Mouse (Mus musculus): ENCODE measurements at regions not wholly inside any gene's neighbourhood (a gene's known extent, or its start where the extent isn't known, plus 50 kb on each side); places are given as distances from the start of the nearest gene placed in this dataset.
A peak's percentile ranks its signal among the peaks of the same experiment; 100 is the strongest.

DNA sequence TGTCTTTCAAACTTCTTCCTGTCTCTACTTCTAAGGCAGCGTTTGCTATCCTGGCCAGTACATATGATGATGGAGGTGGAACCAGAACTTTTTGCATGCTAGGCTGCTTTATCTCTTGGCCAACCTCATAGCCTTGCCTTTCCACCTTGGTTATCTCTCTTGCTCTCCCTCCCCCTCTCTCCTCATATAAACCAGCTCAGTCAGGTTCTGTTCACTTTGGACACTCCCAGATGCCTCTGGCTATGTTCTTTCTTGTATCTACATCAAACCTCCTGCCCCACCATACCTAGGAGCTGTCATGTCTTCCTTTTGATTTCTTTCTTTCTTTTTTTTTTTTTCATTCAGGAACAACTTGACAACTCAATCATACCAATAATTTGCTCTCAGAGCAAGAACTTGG is 98.0 kb upstream of the Plcb4 start:
- no peak overlapping the region for H3K9ac ChIP-seq (ENCODE audit: low read depth, low read length)
- WGBS = 50% methylated on average over 1 of the region's 1 CpGs
- DNase-seq = no peak
- H3K27ac ChIP-seq = peak overlapping the region; percentile 84
- H3K79me2 ChIP-seq (replicated peaks; ENCODE audit: control insufficient read depth, insufficient read depth, low read length) = no peaks in the 10 kb centered on the region
- no peak overlapping the region for H3K4me3 ChIP-seq
- TF ChIP-seq CTCF (IDR thresholded peaks at IDR 0.05) (no peak), POLR2A (IDR thresholded peaks at IDR 0.05; ENCODE audit: insufficient read depth, low read depth, low read length) (no peak), EP300 (IDR thresholded peaks at IDR 0.05; ENCODE audit: insufficient read depth, low read depth, low read length) (no peak)
- no peaks in the 10 kb centered on the region for H3K27me3 ChIP-seq (ENCODE audit: control insufficient read depth, insufficient read depth, low read length)
- peaks cover 18% of the 10 kb centered on the region for H3K4me1 ChIP-seq (ENCODE audit: control insufficient read depth, insufficient read depth, low read length)
- intact Hi-C loops (cut with DNase I) = loop anchor here (1.0 to 5.0 kb wide), 6 partner anchors 10 to 356 kb away; no protein-coding TSS in a partner anchor
- H3K36me3 ChIP-seq (ENCODE audit: control insufficient read depth, insufficient read depth, low read length) = peaks cover 10% of the 10 kb centered on the region

DNA sequence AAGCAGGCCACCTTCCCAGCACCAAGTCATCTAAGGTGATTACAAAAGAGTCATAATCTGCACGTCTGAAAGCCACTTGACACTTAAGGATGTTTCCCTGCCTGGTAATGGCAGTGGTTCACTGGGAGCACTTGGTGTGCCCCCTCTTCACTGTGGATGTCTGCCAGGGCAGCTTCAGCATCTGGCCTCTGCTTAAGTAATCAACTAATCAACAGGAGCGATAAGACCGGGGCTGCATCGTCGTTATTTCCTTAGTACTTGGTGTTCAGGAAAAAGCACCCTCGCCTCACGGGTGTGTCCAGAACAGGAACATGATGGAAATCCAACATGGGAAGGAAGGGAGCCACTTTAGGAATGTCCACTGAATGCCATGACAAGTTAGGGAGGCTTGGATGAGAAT is 97.1 kb upstream of the Plcb4 start:
- WGBS = 29% methylated on average over 7 of the region's 7 CpGs
- peaks cover 18% of the 10 kb centered on the region for H3K4me1 ChIP-seq (ENCODE audit: control insufficient read depth, insufficient read depth, low read length)
- TF ChIP-seq POLR2A (IDR thresholded peaks at IDR 0.05; ENCODE audit: insufficient read depth, low read depth, low read length) (peak; percentile 50; the same call in 1 of the 2 replicates), EP300 (IDR thresholded peaks at IDR 0.05; ENCODE audit: insufficient read depth, low read depth, low read length) (peak; percentile 100), CTCF (IDR thresholded peaks at IDR 0.05) (no peak)
- intact Hi-C loops (cut with DNase I) = loop anchor here (1.0 to 5.0 kb wide), 6 partner anchors 10 to 356 kb away; no protein-coding TSS in a partner anchor
- H3K9ac ChIP-seq (ENCODE audit: low read depth, low read length) = no peak overlapping the region
- no peaks in the 10 kb centered on the region for H3K79me2 ChIP-seq (replicated peaks; ENCODE audit: control insufficient read depth, insufficient read depth, low read length)
- H3K27ac ChIP-seq = peak overlapping the region; percentile 87
- peak; percentile 53 to 77 for DNase-seq
- H3K4me3 ChIP-seq = no peak overlapping the region
- H3K36me3 ChIP-seq (ENCODE audit: control insufficient read depth, insufficient read depth, low read length) = peaks cover 10% of the 10 kb centered on the region
- H3K27me3 ChIP-seq (ENCODE audit: control insufficient read depth, insufficient read depth, low read length) = no peaks in the 10 kb centered on the region

DNA sequence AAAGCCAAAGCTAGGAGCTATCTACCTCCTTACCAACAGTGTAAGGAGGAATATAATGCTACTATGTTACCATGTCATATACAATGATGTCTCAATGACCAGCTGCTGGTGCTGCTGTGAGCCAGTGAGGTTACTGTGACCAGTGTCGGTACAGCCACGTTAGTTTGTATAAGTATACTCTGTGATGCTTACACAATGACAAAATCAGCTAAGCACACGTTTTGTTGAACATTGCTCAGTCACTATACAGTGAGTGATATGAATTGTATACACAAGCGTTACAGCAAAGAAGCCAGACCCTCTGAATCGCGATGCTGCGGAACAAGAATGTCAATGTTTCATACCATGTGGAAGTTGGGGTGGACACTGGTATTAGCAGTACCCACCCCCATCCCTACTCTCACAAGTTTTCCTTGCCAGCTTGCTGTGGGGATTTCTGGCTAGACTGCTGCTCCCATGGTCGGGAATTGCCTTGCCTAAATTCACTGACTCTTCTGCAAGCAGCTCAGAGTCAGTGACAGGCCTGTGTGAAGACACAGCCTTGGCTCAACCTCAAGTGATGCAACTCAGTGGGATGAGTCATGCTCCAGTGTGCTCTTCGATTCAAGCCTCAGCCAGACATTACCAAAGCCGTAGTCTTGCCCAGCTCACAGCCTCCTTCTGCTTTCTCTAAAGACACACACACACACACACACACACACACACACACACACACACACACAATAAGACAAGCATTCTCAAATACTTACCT is 96.5 kb upstream of the Plcb4 start:
- TF ChIP-seq POLR2A (IDR thresholded peaks at IDR 0.05; ENCODE audit: insufficient read depth, low read depth, low read length) (no peak), CTCF (IDR thresholded peaks at IDR 0.05) (no peak), EP300 (IDR thresholded peaks at IDR 0.05; ENCODE audit: insufficient read depth, low read depth, low read length) (peak; percentile 80)
- no peak overlapping the region for H3K4me3 ChIP-seq
- peak; percentile 76 to 84 for DNase-seq
- no peak overlapping the region for H3K9ac ChIP-seq (ENCODE audit: low read depth, low read length)
- intact Hi-C loops (cut with DNase I) = loop anchor here (1.0 to 5.0 kb wide), 4 partner anchors 99 to 355 kb away; no protein-coding TSS in a partner anchor
- H3K4me1 ChIP-seq (ENCODE audit: control insufficient read depth, insufficient read depth, low read length) = peaks cover 18% of the 10 kb centered on the region
- H3K79me2 ChIP-seq (replicated peaks; ENCODE audit: control insufficient read depth, insufficient read depth, low read length) = no peaks in the 10 kb centered on the region
- H3K36me3 ChIP-seq (ENCODE audit: control insufficient read depth, insufficient read depth, low read length) = peaks cover 10% of the 10 kb centered on the region
- no peaks in the 10 kb centered on the region for H3K27me3 ChIP-seq (ENCODE audit: control insufficient read depth, insufficient read depth, low read length)
- whole genome bisulfite sequencing = 50% methylated on average over 10 of the region's 10 CpGs
- peak overlapping the region; percentile 87 for H3K27ac ChIP-seq

DNA sequence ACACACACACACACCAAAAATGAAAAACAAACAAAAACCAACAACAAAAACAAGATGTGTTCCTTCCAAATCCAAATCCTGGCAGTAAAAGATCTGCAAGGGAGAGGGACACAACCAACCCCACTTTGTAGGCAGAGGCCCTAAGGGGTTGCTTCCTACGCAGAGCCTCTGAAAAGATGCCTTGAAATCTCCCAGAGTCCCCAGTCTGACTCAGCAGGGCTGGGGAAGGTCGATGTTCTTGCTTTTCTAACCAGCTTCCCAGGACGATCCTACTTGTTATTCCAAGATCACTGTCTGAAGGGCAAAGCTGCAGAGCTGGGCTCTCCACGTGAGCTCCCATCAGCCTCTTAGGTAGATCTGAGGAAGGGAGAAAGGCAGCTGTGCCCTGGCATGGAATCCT is 94.6 kb upstream of the Plcb4 start:
- H3K79me2 ChIP-seq (replicated peaks; ENCODE audit: control insufficient read depth, insufficient read depth, low read length) = no peaks in the 10 kb centered on the region
- no peak for DNase-seq
- H3K27ac ChIP-seq = peak overlapping the region; percentile 49
- no peak overlapping the region for H3K4me3 ChIP-seq
- H3K36me3 ChIP-seq (ENCODE audit: control insufficient read depth, insufficient read depth, low read length) = peaks cover 7% of the 10 kb centered on the region; the same call in 1 of the 2 replicates
- H3K4me1 ChIP-seq (ENCODE audit: control insufficient read depth, insufficient read depth, low read length) = peaks cover 22% of the 10 kb centered on the region
- 61% methylated on average over 4 of the region's 4 CpGs for WGBS
- TF ChIP-seq CTCF (IDR thresholded peaks at IDR 0.05) (no peak), EP300 (IDR thresholded peaks at IDR 0.05; ENCODE audit: insufficient read depth, low read depth, low read length) (no peak), POLR2A (IDR thresholded peaks at IDR 0.05; ENCODE audit: insufficient read depth, low read depth, low read length) (no peak)
- no peak overlapping the region for H3K9ac ChIP-seq (ENCODE audit: low read depth, low read length)
- H3K27me3 ChIP-seq (ENCODE audit: control insufficient read depth, insufficient read depth, low read length) = no peaks in the 10 kb centered on the region
- intact Hi-C loops (cut with DNase I) = loop anchor here (5.0 kb wide), 3 partner anchors 163 to 353 kb away; no protein-coding TSS in a partner anchor

DNA sequence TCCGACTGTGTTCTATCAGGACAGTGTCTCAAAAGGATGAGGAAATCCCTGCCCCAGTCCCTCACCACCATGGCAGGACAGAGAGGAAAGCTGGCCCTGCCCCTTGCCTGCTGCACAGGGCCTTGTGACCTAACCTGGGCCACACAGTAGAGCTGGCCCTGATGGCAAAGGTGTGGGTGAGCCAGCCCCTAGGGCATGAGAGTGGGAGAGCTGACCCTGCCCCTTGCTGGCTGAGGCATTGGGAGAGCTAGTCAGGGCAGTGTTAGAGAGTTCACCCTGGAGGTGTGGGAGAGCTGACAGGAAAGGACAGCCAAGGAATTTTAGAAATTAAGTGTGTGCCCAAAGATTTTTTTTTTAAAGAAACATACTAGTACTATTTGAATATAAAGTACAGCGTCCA is 90.5 kb upstream of the Plcb4 start:
- Histone ChIP-seq H3K4me3 (no peak overlapping the region), H3K27ac (peak overlapping the region; percentile 45), H3K36me3 (ENCODE audit: control insufficient read depth, insufficient read depth, low read length) (no peaks in the 10 kb centered on the region; the same call in none of the 2 replicates), H3K4me1 (ENCODE audit: control insufficient read depth, insufficient read depth, low read length) (peaks cover 14% of the 10 kb centered on the region), H3K27me3 (ENCODE audit: control insufficient read depth, insufficient read depth, low read length) (no peaks in the 10 kb centered on the region), H3K9ac (ENCODE audit: low read depth, low read length) (no peak overlapping the region), H3K79me2 (replicated peaks; ENCODE audit: control insufficient read depth, insufficient read depth, low read length) (no peaks in the 10 kb centered on the region)
- TF ChIP-seq EP300 (IDR thresholded peaks at IDR 0.05; ENCODE audit: insufficient read depth, low read depth, low read length) (no peak), POLR2A (IDR thresholded peaks at IDR 0.05; ENCODE audit: insufficient read depth, low read depth, low read length) (no peak), CTCF (IDR thresholded peaks at IDR 0.05) (no peak)
- no peak for DNase-seq
- intact Hi-C loops (cut with DNase I) = no loop called here
- WGBS = 59% methylated on average over 2 of the region's 2 CpGs

DNA sequence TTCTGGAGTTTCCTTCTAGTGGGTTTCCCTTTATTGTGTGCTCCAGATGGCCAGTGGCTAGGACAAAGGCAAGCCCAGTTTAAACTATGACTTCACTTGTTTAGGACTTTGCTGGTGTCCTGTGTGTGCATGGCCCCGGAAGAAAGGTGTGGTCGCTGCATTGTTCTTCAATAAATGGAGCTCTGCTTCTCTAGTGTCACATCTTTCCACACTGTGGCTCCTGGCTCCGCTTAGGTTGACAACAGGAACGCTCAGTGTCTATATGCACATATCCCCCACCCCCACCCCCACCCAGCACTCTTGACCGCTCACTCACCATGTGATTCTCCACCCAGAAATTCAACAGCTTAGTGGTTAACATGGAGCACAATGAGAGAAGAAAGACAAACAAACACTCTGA is 87.2 kb upstream of the Plcb4 start:
- peaks cover 19% of the 10 kb centered on the region for H3K4me1 ChIP-seq (ENCODE audit: control insufficient read depth, insufficient read depth, low read length)
- TF ChIP-seq CTCF (IDR thresholded peaks at IDR 0.05) = no peak
- peak; percentile 44; the same call in 1 of the 2 replicates for TF ChIP-seq POLR2A (IDR thresholded peaks at IDR 0.05; ENCODE audit: insufficient read depth, low read depth, low read length)
- peak; percentile 99 for TF ChIP-seq EP300 (IDR thresholded peaks at IDR 0.05; ENCODE audit: insufficient read depth, low read depth, low read length)
- H3K36me3 ChIP-seq (ENCODE audit: control insufficient read depth, insufficient read depth, low read length) = peaks cover 4% of the 10 kb centered on the region
- intact Hi-C loops (cut with DNase I) = loop anchor here (1.0 kb wide), 1 partner anchor 10 kb away; no protein-coding TSS in a partner anchor
- H3K27ac ChIP-seq = peak overlapping the region; percentile 91
- H3K27me3 ChIP-seq (ENCODE audit: control insufficient read depth, insufficient read depth, low read length) = no peaks in the 10 kb centered on the region
- H3K4me3 ChIP-seq = no peak overlapping the region
- no peak overlapping the region for H3K9ac ChIP-seq (ENCODE audit: low read depth, low read length)
- peak in 1 of 2 experiments; percentile 67 for DNase-seq
- 55% methylated on average over 5 of the region's 5 CpGs for WGBS
- H3K79me2 ChIP-seq (replicated peaks; ENCODE audit: control insufficient read depth, insufficient read depth, low read length) = peaks cover 1% of the 10 kb centered on the region; the same call in 1 of the 2 replicates

All from heart, adult 2 months (tissue).